Mouse (Mus musculus) ES-Bruce4 (cell line): ENCODE data around the gene Ugt2a3.
"Not testable (repeated sequence)": the region's sequence is repeated elsewhere in the genome, so short reads cannot be mapped to it uniquely, and the experiment has no call there.

ENCODE experiments used
- CTCF ChIP-seq: IDR thresholded peaks from one replicate; pipeline ENCODE4 v1.8.1; 2011; ENCODE audit warnings: low read depth, low read length
- EP300 ChIP-seq: IDR thresholded peaks from 2 replicates; pipeline ENCODE4 v1.6.1; 2011; ENCODE audit warnings: low read depth, low read length; ENCODE audit not compliant: insufficient read depth
- POLR2A ChIP-seq: IDR thresholded peaks from one replicate; pipeline ENCODE4 v1.8.1; 2011; ENCODE audit warnings: low read length; ENCODE audit not compliant: insufficient read depth

DNA sequence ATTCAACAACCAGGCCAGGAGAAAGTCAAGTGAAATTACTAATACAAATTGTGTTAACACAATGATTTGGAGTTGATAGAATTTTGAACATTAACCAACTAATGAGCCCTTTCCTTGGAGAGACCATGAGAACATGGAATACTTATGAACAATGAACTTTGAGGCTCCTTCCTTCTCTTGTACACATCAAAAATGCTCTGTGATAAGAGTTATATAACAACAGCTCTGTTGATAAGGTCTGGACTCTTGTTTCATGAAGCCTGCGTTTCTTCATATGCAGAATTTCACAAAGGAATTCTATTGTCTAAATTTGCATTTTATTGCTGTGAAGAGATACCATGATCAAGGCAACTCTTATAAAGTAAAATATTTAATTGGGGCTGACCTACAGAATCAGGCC is 12.2 kb upstream of the Ugt2a3 start:
- TF ChIP-seq POLR2A, CTCF, EP300: not testable (repeated sequence)
